In genomic region chr8:46755731-46756333, GRCm38 (mm10) we compare ENCODE assay signal across 24 mouse cellular contexts. TPM values are rescaled to one million over a fixed set of nuclear protein-coding genes. Genes with fewer than 3 reads are reported as not detected.
A peak's percentile ranks its signal among the peaks of the same experiment; 100 is the strongest.
DNase-seq lines count a peak whose midpoint lies in the region; ATAC-seq lines count a peak whose summit lies in the region.
"Had no signal": no experiment of that assay in that cellular context is flagged by ENCODE, and none has a peak within 500 bp of the region (broad histone marks: within the 10 kb centered on the region; RNA-seq: fewer than 3 reads in every experiment).

No protein-coding gene starts in this region.

- H3K27me3 ChIP-seq in forebrain, embryonic 11.5 days (ENCODE audit: control insufficient read depth, insufficient read depth, low read length): no peaks in the 10 kb centered on the region
- H3K27me3 ChIP-seq in forebrain, embryonic 13.5 days: no peaks in the 10 kb centered on the region
- H3K27me3 ChIP-seq: liver, embryonic 13.5 days; lung, embryonic 15.5 days; stomach, embryonic 15.5 days had no signal

- H3K4me1 ChIP-seq in forebrain, embryonic 11.5 days (replicated peaks; ENCODE audit: control insufficient read depth, insufficient read depth, low read length): no peaks in the 10 kb centered on the region
- H3K4me1 ChIP-seq in forebrain, embryonic 13.5 days: no peaks in the 10 kb centered on the region
- H3K4me1 ChIP-seq: stomach, embryonic 15.5 days had no signal

- no peak overlapping the region for H3K4me3 ChIP-seq in forebrain, embryonic 11.5 days (ENCODE audit: low read depth, low read length)
- no peak overlapping the region for H3K4me3 ChIP-seq in forebrain, embryonic 13.5 days
- H3K4me3 ChIP-seq: forebrain, embryonic 10.5 days; layer of hippocampus, adult 2 months; liver, embryonic 13.5 days; lung, embryonic 15.5 days; stomach, embryonic 15.5 days had no signal

- no peak for ATAC-seq in forebrain, embryonic 11.5 days (replicated peaks; ENCODE audit: low FRiP score)
- no peak for ATAC-seq in forebrain, embryonic 13.5 days
- 0 out of 2 replicates have a peak, but pooled peaks have one; percentile 24 for ATAC-seq in monocyte, adult 5-6 weeks (replicated peaks; ENCODE audit: insufficient number of reproducible peaks, low FRiP score, low TSS enrichment, poor library complexity, severe bottlenecking)
- ATAC-seq: hindbrain, postnatal 0 days had no signal

- no peak overlapping the region for H3K4me2 ChIP-seq in forebrain, embryonic 11.5 days (ENCODE audit: low read depth, low read length, severe bottlenecking)
- no peak overlapping the region for H3K4me2 ChIP-seq in forebrain, embryonic 13.5 days
- H3K4me2 ChIP-seq: liver, embryonic 13.5 days; lung, embryonic 15.5 days; midbrain, embryonic 11.5 days; stomach, embryonic 15.5 days had no signal

- H3K9me3 ChIP-seq in forebrain, embryonic 11.5 days (ENCODE audit: control insufficient read depth, low read length): no peaks in the 10 kb centered on the region
- H3K9me3 ChIP-seq in forebrain, embryonic 13.5 days (replicated peaks): no peaks in the 10 kb centered on the region
- H3K9me3 ChIP-seq: forebrain, embryonic 10.5 days; liver, embryonic 13.5 days; lung, embryonic 15.5 days; stomach, embryonic 15.5 days had no signal

- H3K9ac ChIP-seq in forebrain, embryonic 11.5 days (ENCODE audit: low read length): no peak overlapping the region
- no peak overlapping the region for H3K9ac ChIP-seq in forebrain, embryonic 13.5 days
- H3K9ac ChIP-seq: liver, embryonic 13.5 days; lung, embryonic 15.5 days; stomach, embryonic 15.5 days had no signal

- H3K36me3 ChIP-seq in forebrain, embryonic 11.5 days (ENCODE audit: control insufficient read depth, insufficient read depth, low read length): no peaks in the 10 kb centered on the region
- H3K36me3 ChIP-seq in forebrain, embryonic 13.5 days (ENCODE audit: poor library complexity, severe bottlenecking): no peaks in the 10 kb centered on the region
- H3K36me3 ChIP-seq: lung, embryonic 15.5 days; stomach, embryonic 15.5 days had no signal

- WGBS in forebrain, embryonic 11.5 days: 87% methylated on average over 5 of the region's 5 CpGs
- WGBS in forebrain, embryonic 13.5 days: 81% methylated on average over 5 of the region's 5 CpGs

- H3K27ac ChIP-seq in forebrain, embryonic 11.5 days (ENCODE audit: low read depth, low read length): no peak overlapping the region
- no peak overlapping the region for H3K27ac ChIP-seq in forebrain, embryonic 13.5 days
- H3K27ac ChIP-seq: forebrain, embryonic 10.5 days; hindbrain, postnatal 0 days; layer of hippocampus, adult 2 months; liver, embryonic 13.5 days; lung, embryonic 15.5 days; stomach, embryonic 15.5 days had no signal

- peak; percentile 1 for DNase-seq in forebrain, embryonic 11.5 days (ENCODE audit: low spot score)
- peak; percentile 24 for DNase-seq in thymus, postnatal 0 days (ENCODE audit: low spot score)
- DNase-seq in thymus, postnatal 25 days: no peak
- DNase-seq in layer of hippocampus, adult 9-11 months: no peak
- DNase-seq in embryo, embryonic 9.5 days (ENCODE audit: extremely low spot score): no peak
- DNase-seq: adrenal gland, adult 2 months; cerebellum, adult 8-10 months; gastrocnemius, postnatal 10 days; heart, adult 18-20 months; heart, postnatal 36 days; kidney, adult 18-20 months; kidney, postnatal 14 days; liver, embryonic 13.5 days; lung, postnatal 4 days; spleen, adult 18-20 months; thymus, adult 18-20 months had no signal

RNA-seq across cellular contexts. Expression of gene Irf2, which starts 16.3 kb away (rescaled TPM):
- polyA plus RNA-seq in forebrain, embryonic 11.5 days (2014; fragmentation: Nextera tagmentation; extraction: Ambion mirVana): 7.7 and 12.8 TPM in 2 replicates
- 10.9 and 13.7 TPM in 2 replicates for polyA plus RNA-seq in forebrain, embryonic 13.5 days (2015; fragmentation: Nextera tagmentation; extraction: Ambion mirVana)
- 54.9 and 57.8 TPM in 2 replicates for polyA plus RNA-seq in thymus, postnatal 0 days (2015; fragmentation: Nextera tagmentation; extraction: Ambion mirVana)
- total RNA-seq in monocyte, adult 5-6 weeks (2017): 109 to 271 TPM (median 146 TPM) in 3 replicates

Comparison
In these comparisons a context has a peak if more than half of its experiments do, and no peak if none do; other contexts are left out.
1. DNase-seq: peak in forebrain, embryonic 11.5 days (single experiment) and thymus, postnatal 0 days (single experiment); none in thymus, postnatal 25 days (single experiment), layer of hippocampus, adult 9-11 months (single experiment) and embryo, embryonic 9.5 days (single experiment).